Mouse (Mus musculus) right cerebral cortex, adult 2 months (tissue): Measurements from ENCODE around the gene Setd7.

Source experiments
- DNase-seq, 2 experiments: peaks; one replicate each; pipeline ENCODE4 v3.0.0; 2021 to 2022; ENCODE audit warnings: low spot score in 2 of 2

Gene Setd7

DNA sequence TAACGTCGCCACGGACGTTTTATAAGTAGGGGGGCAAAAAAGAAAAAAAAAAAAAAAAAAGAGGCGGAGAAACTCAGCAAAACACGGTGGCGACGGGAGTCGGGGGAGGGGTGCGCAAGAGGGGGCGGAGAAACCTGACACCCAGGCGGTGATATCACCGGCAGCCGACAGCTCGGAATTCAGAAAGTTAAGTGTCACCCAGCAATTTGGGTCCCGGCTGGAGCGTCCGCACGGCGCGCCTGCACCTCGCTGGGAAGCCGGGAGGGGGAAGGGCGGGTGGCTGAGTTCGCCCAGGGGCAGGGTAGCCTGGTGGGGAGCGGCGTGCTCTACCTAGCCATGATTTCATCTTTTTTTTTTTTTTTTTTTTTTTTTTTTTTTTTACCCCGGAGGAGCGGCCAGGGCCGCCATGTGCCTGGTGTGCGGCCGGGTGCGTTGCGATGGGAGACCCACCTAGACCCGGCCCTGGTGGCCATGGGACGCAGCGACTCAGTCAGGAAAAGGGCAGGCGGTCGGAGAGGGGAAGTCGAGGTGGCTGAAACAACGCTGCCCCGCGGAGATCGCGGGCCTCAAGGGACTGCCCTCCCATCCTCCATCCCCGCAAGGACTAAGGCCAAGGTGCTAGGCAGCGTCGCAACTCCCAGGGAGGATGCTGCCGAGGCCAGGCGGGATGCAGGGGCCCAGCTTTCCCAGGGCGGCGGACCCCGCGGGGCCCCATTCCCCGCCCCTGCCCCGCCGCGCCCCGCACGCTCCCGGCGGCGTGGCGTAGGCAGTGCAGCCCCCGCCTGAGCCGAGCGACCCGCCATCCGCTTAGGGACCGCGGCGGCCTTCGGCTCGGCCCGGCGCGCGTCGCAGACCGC, 857 bp downstream of the Setd7 start:
- DNase-seq, result peak; percentile 78 to 81

DNA sequence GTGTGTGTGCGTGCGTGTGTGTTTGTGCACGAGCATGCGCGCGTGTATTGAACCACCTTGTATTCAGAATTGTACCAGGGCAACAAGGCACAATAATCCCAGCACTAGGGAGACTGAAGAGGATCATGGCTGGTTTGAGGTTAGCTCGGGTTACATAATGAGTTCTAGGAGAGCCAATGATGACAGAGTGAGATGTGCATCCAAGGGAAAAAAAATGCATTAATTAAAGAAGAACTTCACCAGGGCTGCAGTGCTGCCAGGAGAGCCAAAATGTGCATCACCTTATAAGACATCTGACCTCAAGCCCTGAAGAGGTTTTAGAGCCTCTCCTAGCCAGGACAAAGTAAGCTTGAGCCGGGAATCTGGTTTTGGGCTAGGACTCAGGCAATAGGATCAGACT, 5.1 kb downstream of the Setd7 start:
- no peak for DNase-seq

DNA sequence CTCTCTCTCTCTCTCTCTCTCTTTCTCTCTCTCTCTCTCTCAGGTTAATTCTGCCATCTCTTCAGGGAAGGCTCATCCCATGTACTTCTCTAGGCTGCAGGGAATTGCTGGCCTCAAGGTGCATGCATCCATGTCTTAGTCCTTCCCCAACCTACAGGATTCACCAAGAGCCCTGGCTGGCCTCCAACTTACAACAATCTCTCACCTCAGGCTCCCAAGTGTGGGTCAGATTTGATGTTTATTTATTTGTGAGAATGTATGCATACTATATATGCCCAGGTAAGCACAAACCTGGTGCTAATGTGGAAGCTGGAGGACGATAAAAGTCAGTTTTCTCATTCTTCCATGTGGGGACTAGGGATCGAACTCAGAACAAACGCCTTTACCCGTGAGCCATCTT, 5.8 kb downstream of the Setd7 start:
- DNase-seq, result no peak

DNA sequence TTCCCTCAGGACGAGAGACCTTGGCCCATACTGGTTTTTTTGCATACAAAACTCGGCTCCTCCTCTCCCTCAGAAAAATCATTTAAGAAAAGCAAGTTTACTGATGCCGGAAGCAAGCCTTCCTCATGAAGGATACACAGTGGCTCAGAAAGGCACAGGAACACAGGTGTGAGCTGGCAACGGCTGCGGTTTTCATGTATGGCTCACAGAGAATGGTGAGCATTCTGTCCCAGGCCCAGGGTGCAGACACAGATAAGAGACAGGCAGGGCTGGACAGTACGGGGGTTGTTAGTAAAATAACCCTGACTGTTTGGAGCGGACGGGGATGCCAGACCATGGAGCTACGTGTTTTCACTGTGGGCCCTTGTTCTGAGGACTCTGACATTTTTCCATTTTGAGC, 6.6 kb downstream of the Setd7 start:
- DNase-seq, result no peak

DNA sequence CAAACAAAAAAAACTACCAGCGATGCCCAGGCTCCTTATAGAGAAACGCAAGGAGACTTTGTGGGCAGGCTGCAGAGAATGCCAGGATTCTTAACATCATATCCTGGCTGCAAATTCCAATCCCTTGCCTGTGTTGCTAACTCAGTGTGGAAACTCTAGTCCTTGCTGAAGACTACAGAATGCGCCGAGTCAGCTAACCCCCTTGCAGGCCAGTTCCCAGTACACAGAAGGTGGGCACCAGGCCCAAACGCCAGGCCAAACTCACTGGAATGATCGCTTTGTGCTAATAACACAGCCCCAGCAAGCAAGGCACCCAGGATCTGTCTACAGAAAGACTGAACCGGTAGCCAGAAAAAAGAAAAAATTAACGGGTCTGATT, 7.2 kb downstream of the Setd7 start:
- DNase-seq, result peak; percentile 11 to 34

DNA sequence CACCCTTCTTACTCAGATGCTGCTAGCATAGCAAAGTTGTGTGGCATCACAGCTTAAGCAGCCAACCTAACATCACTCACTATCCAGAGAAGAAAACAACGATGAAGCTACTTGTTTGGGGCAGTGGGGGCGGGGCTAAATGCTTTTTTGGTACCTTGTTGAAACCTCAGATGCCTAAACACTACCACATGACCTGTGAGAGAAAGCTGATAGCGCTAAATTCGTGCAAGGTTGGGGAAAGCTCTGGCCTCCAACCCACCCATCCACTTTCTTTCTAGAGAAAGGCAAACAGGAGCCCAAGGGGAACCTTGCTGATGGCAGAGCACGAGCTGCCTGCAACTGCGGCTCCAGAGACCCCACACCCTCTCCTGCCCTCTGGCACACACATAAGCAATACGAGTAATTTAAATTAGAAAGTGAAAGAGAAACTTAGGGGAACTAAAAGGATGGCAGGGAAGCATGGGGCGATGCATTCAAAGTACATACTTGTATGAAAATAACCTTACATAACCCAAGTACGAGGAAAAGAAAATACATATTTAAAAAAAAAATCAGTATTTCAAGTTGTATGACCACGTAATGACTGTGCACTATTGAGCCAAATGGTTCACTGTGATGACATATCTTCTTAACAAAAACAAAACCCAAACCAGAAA, 7.7 kb downstream of the Setd7 start:
- DNase-seq, result no peak

DNA sequence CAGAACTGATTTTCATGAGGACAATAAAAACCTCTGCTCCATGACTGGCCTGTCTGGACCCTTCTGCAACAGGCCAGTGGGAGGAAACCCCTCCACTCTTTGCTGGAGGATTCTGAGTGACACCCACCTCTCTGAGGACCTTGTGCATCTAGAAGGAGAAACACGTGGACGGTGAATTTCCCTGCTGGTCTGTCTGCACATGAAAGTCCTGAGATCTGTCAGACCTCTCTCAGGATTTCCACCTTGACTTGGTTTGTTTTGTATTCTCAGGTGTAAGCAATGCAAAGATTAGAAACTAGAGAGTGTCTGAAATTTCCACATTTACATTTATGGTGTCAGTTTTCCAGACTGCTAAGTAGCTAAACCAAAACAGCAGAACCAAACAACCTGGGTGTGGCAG, 8.5 kb downstream of the Setd7 start:
- no peak for DNase-seq

DNA sequence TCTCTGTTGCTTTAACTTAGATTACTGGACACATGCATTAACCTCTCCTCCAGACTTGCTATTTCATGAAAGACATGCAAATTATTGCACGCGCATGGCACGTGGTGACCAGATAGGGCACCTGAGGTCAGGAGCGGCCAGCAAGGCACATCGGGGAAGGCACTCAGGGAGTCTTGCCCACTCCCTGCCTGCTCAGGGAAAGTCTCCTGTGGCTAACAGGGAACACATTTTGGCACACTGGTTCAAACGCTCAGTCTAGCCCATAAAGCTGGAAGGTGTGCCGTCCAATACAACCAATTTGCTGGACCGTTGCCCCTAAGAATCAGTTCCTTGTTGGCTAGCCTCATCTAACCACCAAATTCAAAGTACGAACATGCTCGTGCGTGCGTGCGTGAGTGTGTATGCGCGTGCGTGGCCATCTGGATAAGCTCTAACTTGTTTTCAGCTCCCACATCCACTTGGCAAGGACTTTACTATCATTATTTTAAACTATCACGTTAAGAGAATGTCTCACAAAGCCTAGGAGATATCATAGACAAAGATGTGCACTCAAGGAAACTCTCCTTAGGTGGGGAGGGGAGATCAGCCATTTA, 11.6 kb downstream of the Setd7 start:
- DNase-seq, result no peak

DNA sequence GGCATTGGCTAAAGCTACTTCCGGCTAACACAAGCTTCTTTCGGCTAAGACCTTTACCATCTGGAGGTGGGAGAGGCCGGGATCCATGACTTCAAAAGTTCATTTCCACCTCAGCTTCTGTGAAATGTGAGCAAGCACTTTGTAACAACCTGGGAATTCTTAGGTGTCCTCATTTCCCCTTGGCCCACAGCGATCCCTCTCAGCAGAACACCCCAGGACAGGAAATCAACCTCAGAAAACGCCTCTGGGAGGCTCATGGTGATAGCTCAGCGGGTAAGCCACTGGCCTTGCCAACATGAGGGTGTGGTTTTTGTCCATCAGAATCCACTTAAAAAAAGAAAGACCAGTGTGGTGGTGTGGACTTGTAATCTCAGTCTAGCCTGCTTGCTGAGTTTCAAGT, 13.1 kb downstream of the Setd7 start:
- no peak for DNase-seq

DNA sequence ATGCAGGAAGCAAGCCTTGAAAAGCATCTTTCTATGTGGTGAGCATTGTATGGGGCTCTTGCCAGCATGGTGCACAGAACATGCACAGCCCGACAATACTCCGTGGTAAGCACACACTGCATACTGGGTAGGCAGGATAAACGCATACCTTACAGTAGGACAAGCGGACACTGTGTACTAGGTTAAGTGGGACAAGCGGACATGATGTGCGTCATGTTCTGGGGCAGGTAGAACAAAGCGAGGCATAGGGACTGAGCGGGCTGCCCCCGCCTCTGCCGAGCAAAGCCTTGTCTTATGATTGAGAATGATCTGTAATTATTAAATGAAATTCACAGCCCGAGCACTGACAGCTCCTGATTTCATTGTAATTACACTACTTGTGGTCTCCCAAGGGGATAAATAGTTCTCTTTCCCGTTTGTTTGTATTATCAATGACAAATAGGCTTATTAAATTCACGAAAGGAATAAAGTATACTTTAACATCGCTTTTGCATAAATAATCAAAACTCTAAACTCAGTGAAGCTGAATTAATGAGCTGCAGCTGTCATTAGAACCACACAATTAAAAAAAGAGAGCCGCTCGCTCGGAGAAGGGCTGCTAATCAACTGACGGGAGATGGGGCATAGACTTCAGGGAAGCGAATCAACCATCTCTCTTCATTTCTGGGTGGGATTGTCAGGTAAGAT, 16.1 kb downstream of the Setd7 start:
- DNase-seq, result no peak

DNA sequence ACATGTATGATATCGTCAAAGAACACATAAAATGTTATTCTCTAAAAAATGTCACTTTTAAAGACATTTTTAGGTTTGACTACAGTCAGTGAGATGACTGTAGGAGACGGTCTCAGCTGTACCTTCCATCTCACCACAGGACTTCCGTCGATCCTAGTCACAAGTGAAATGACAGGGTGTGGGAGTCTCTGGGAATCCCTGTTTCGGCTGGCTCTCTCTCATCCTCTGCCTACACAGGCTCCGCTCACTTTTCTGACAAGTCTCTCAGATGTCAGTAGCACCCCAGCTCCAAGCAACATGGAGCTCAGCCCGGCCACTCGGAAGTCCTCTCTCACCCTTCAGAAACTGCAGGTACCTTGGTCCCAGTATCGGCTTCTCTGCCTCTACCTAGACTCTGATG, 20.0 kb downstream of the Setd7 start:
- no peak for DNase-seq

DNA sequence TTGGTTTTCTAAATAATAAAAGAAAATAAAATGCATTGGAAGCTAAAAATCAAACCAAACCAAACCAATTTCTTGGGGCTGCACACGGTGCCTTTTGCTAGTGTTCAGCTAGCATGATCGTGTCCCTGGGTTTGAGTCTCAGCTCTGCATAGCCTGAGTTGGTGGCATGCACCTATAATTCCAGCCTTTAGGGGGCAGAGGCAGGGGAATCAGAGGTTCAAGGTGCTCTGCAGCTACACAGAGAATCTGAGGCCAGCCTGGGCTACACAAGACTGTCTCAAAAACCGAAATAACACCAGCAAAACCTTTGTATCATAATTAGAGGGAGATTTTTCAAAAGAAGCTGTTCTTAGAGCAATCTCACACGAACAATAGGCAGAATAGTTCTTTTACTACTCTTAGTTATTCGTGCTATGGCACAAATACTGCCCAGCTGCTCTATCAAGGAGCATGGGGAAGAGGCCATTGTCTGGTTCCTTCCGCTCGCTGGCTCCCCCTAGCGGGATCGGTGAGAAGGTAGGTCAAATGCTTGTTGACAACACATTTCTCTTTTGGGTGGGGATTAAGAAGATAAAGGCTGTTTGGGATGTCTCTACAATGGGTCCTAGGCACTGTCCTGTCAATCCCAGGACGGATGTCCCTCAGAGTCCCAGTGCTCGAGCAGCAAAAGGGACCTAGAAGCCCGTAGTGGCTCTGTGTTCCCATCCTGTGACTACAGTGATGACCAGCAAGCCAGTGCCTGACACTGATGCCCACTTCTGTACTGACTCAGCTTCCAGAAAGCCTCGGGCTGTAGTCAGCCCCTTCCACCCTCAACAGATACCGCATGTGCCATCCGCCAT, 20.9 kb downstream of the Setd7 start:
- DNase-seq, result peak; percentile 47 to 73

DNA sequence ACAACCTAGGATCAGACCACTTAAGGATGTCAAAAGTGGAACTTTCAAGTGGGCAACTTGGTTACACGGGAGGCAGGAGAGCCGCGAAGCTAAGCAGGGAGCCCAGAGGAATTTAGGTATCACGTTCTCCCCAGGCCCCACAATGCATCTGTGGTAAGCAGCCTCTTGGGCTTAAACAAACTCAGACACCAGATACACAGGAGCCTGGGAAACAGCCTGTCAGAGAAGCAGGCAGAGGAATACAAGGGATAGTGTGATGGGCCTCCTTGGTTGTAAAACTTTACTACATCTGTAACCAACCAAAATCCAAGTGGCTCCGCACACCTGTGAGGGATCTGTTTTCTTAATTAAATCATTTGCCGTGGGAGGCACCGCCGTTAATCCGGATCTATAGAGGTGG, 26.7 kb downstream of the Setd7 start:
- DNase-seq, result no peak

DNA sequence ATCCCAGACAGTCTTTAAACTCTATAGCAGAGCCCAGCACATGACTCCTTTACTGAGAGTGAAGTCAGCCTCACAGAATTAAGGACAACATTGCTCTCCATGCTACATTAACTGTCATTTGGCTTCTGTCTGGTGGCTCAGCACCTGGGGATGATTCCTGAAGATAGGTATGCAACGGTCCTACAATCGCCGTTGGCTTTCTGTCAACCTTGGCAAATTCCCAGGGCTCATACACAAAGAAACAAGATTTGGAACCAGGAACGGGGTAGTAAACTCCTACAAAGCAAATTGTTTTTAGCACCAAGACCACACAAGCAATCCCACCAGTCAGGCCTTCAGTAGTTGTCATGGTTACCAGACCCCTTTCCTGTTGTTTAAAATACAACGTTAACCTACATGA, 27.1 kb downstream of the Setd7 start:
- DNase-seq, result no peak

DNA sequence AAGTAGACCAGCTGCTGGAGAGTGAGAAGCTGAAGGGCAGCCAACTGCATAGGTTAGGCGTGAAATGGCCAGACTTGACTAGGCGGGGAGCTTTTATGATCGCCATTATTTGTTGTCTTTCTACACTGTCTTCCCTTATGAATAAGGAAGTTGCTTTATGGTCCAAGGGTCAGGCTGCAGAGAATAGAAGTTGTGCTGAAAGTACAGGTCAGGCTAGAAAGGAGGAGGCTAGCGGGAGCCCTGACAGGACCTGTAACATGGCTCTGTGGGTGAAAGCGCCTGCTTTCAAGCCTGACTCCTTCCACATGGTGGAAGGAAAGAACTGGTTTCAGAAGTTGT, 28.4 kb downstream of the Setd7 start:
- no peak for DNase-seq

DNA sequence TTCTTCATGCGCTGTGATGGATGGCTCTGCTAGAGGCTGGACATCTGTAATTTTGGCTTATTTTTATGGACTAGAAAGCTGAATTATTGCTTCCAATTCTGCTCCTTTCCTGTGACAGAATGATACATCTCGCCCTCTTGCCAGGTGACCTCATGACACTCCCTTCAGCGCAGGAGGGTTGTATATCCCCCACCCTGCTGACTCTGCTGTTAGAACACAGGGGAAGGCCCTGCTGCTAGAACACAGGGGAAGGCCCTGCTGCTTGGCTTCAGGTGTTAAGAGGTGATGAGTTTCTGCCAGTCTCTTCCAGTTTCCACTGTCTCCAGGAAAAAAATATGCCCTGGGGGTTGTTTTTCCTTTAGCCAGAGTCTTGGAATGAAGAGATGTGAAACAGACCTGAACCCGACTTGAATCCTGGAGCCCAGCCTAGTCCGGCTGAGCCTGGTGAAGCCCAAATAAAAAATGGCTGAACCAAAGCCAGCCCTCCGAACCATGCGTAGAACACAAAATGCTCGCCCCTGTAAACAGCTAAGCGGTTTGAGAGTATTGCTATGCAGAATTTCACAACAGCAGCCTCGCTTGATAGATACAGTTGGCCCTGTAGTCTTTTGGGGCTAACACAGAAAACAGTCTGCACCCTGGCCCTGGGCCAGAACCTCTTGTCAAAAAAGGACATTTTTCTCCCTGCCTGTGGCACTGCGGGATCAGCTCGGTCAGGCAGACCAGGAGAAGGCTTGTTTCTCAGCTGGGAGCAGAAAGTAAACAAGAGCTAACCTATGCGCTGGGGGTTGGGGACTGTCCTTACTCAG, 29.0 kb downstream of the Setd7 start:
- DNase-seq, result no peak

DNA sequence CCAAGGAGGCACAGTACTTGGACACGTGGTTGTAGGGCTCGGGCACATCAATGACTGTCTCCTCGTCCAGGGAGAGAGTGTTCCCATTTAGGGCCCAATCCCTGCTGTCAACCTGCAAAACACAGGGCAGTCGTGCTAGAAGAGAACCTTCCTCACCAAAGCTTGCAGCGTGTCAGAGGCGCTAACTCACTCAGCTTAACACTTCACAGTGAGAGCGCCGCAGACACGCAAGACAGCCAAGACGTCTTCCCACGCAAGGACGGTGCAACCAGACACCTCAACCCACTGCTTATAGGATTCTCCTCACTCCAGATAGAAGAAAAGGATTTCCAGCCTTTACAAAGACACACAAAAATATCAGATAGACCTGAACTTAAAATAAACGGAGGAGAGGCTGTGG, 33.8 kb downstream of the Setd7 start:
- DNase-seq, result peak; percentile 72 to 75

DNA sequence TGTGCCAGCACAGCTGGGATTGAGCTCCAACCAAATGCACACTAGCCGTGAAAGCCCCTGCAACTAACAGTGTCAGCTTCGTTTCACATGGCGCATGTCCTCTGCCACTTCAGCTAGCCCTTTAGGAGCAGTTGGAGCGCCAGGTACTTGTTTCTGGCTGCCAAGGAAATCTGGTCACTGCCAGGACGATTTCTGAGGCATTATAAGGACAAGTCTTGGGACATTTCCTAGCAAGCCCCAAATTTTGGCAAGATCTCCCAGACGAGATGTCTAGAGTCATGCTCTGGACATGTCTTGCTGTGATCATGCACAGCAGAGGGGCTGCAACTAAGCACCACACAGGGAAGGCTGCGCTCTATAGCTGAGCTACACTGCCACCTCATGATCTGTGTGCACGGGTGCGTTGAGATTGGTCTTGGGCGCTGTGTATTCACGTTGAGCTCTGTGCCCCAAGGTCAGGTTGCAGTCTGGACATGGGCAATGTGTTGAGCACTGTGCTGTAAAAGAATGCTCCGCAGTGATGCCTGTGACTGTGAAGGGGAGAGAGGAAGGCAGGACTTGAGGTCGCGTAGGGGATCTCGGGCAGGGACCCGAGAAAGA, 35.4 kb downstream of the Setd7 start:
- no peak for DNase-seq

DNA sequence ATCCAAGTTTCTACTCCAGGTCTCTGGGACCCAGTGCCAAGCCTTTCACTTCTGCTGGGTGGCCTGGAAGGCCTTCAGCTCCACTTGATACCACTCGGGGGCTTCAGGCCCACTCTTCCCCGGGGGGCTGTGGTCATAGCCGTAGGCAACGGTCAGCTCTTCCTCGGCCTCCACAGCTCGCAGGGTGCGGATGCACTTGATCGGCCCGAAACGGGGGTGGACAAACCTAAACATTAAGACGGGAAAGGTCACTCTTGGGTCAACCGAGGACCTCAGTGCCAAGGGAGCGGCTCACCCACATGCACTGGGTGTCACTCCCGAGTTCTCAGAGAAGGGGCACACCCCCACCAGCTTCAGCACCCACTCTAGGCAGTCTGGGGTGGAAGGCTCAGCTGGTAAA, 39.4 kb downstream of the Setd7 start:
- no peak for DNase-seq

DNA sequence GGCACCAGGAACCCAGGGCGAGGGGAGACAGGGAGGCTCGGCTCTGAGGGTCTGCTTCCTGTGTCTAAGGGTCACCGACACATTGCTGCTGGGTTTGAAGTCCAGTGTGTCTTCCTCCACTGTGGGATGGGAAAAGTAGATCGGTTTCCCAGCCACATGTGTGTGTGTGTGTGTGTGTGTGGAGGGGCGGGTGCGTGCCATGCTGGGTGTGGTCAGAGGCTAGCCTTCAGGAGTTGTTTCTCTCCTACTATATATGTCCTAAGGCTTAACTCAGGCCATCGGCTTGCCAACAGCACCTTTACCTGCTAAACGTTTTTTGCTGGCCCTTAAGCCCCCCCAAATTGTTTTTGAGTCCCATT, 41.9 kb downstream of the Setd7 start:
- DNase-seq, result no peak
